Mouse (Mus musculus): Measurements from ENCODE around the gene Fgfr2.

DNA sequence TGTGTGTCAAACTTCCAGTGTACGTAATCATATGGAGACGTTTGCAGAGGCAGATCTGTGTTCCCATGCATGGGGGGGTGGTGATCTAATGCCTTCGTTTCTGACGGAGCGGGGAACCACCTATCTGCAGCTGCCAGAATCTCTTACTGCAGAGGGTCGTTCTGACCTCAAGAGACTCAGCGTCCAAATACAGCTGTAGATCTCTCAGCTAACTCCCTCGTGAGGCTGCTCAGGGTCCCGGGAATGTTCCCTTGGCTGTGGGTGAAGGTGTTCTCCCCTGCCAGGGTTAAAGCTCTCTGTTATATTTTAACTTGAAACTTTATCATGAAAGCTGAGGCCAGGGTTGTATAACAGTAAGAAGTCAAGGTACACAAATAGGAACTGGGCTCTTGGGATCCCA, 2414.2 kb downstream of the Fgfr2 start:
- TF ChIP-seq POLR2A (IDR thresholded peaks at IDR 0.05; ENCODE audit: insufficient read length, low read depth) (no peak), E2F4 (IDR thresholded peaks at IDR 0.05; ENCODE audit: insufficient read depth) (no peak), CEBPB (IDR thresholded peaks at IDR 0.05; ENCODE audit: insufficient read depth, poor library complexity, severe bottlenecking) (no peak), POLR2AphosphoS2 (IDR thresholded peaks at IDR 0.05; ENCODE audit: insufficient read length, low read depth) (no peak), USF1 (IDR thresholded peaks at IDR 0.05; ENCODE audit: low read depth) (no peak), TCF12 (IDR thresholded peaks at IDR 0.05; ENCODE audit: insufficient read depth, poor library complexity, severe bottlenecking) (no peak)
